Mouse (Mus musculus): ENCODE measurements around the gene Ldlrap1. TPM values are rescaled to one million over a fixed set of nuclear protein-coding genes. Genes with fewer than 3 reads are reported as not detected.

Ldlrap1 gene
- polyA plus RNA-seq, 1 experiment from 2014 or later: 2.7 TPM

DNA sequence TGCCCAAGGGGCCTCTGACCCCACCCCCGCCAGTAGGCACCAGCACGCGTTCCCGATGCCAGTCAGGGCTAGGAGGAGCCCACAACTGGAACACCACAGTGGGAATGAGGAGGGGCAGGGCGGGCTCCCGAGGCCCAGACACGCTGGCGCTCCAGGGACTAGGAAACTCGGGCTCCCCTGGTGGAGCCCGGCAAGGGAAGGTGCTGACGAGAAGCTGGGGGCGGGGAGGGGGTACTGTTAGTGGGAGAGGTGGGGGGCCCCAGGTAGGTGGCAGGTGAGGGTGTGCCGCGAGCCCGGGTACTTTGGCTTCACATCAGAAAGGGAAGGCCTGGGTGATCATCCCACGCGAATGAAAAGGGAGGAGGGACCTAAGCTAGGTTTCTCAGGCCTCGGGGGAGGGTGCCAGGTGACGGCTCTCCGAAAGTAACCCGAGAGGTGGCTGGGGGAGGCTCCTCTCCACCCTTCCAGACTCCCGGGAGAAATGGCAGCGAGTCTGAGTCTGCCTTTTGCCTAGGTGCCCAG is 859 bp downstream of the Ldlrap1 start:
- no peak for ATAC-seq (ENCODE audit: low FRiP score)

DNA sequence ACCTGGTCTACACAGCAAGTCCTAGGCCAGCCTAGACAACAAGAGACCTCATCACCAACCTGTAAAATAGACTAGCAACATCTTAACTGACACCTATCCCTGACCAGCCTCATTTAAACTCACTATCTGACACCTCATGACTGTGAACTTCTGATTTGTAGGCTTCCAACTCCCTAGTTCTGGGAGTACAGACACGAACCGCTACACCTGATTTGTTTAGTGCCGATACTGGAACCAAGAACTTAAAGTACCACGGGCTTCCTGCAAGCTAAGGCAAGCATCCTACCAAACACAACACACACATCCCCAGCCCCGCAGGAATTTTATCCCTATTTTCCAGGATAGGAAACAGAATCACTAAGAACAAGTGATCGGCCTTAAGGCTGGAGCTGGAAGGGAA is 1.5 kb downstream of the Ldlrap1 start:
- Histone ChIP-seq H3K36me3 (replicated peaks; ENCODE audit: control insufficient read depth, insufficient read depth) (no peaks in the 10 kb centered on the region), H3K27me3 (ENCODE audit: control insufficient read depth, insufficient read depth, low read length) (peaks cover 49% of the 10 kb centered on the region), H3K4me1 (replicated peaks; ENCODE audit: control insufficient read depth, insufficient read depth, low read length) (peaks cover 9% of the 10 kb centered on the region), H3K4me2 (replicated peaks) (no peak overlapping the region), H3K4me3 (replicated peaks; ENCODE audit: low read length) (no peak overlapping the region), H3K27ac (no peak overlapping the region), H3K9ac (no peak overlapping the region), H3K9me3 (ENCODE audit: control insufficient read depth, low read length) (no peaks in the 10 kb centered on the region)
- no peak for ATAC-seq (ENCODE audit: low FRiP score)
- no peak for DNase-seq (ENCODE audit: low spot score)
- WGBS: 77% methylated on average over 6 of the region's 6 CpGs

More for the DNA sequence above, 859 bp downstream of the Ldlrap1 start:
- 3% methylated on average over 23 of the region's 23 CpGs for WGBS
- H3K4me3 ChIP-seq (replicated peaks; ENCODE audit: low read length): peak overlapping the region; percentile 47
- H3K9me3 ChIP-seq (ENCODE audit: control insufficient read depth, low read length): no peaks in the 10 kb centered on the region
- H3K27ac ChIP-seq: no peak overlapping the region
- H3K4me2 ChIP-seq (replicated peaks): peak overlapping the region; percentile 84
- H3K9ac ChIP-seq: peak overlapping the region; percentile 55
- peaks cover 49% of the 10 kb centered on the region for H3K27me3 ChIP-seq (ENCODE audit: control insufficient read depth, insufficient read depth, low read length)
- no peaks in the 10 kb centered on the region for H3K36me3 ChIP-seq (replicated peaks; ENCODE audit: control insufficient read depth, insufficient read depth)
- H3K4me1 ChIP-seq (replicated peaks; ENCODE audit: control insufficient read depth, insufficient read depth, low read length): peaks cover 9% of the 10 kb centered on the region
- DNase-seq (ENCODE audit: low spot score): no peak

DNA sequence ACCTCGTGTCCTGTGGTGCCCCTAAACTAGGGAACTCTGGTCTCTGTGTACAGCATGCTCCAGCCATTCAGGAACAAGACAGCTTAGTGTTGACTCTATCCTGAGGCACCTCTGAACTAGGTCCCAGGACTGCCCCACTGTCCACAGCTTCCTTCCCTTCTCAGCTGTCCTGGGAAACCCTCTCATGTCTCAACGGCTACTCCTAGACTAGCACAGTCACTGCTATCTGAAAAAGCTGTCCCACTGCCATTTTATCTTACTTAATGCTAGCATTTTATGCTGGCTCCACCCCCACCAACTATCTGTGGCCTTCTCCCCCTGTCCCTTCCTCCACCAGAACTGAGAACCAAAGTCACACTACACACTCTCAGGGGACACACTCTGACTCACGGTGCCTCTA is 3.5 kb downstream of the Ldlrap1 start:
- no peak for ATAC-seq (ENCODE audit: low FRiP score)
- H3K9ac ChIP-seq: no peak overlapping the region

DNA sequence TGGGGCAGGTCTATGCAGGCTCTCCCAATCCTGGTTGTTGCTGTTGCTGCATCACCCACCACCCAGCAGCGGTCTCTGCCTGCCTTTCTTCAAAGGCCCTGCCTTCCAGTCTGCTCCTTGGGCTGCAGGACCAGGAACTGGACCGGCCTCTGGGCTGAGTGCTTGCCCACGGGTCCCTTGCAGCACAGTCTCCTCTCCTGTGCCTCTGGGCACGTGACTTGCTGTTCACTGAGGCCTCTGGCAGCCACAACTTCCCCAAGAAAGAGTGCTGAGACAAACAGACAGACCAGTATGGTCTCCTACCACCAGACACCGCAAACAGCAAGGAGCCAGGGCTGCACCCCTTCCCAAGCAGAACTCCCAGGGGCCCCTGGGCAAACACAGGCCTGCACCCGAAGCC is 5.5 kb downstream of the Ldlrap1 start:
- peaks cover 22% of the 10 kb centered on the region for H3K27me3 ChIP-seq (ENCODE audit: control insufficient read depth, insufficient read depth, low read length)
- DNase-seq (ENCODE audit: low spot score) (no peak), ATAC-seq (ENCODE audit: low FRiP score) (no peak)
- 82% methylated on average over 6 of the region's 6 CpGs for WGBS
- no peaks in the 10 kb centered on the region for H3K36me3 ChIP-seq (replicated peaks; ENCODE audit: control insufficient read depth, insufficient read depth)
- H3K9me3 ChIP-seq (ENCODE audit: control insufficient read depth, low read length): no peaks in the 10 kb centered on the region
- H3K4me3 ChIP-seq (replicated peaks; ENCODE audit: low read length): no peak overlapping the region
- no peak overlapping the region for H3K4me2 ChIP-seq (replicated peaks)
- no peak overlapping the region; the same call in 1 of the 2 replicates for H3K9ac ChIP-seq
- peaks cover 7% of the 10 kb centered on the region for H3K4me1 ChIP-seq (replicated peaks; ENCODE audit: control insufficient read depth, insufficient read depth, low read length)
- no peak overlapping the region for H3K27ac ChIP-seq

More for the DNA sequence above, 3.5 kb downstream of the Ldlrap1 start:
- peaks cover 9% of the 10 kb centered on the region for H3K4me1 ChIP-seq (replicated peaks; ENCODE audit: control insufficient read depth, insufficient read depth, low read length)
- peaks cover 41% of the 10 kb centered on the region for H3K27me3 ChIP-seq (ENCODE audit: control insufficient read depth, insufficient read depth, low read length)
- no peak overlapping the region for H3K4me3 ChIP-seq (replicated peaks; ENCODE audit: low read length)
- DNase-seq (ENCODE audit: low spot score): no peak
- H3K36me3 ChIP-seq (replicated peaks; ENCODE audit: control insufficient read depth, insufficient read depth): no peaks in the 10 kb centered on the region
- H3K4me2 ChIP-seq (replicated peaks): no peak overlapping the region
- WGBS: 82% methylated on average over 3 of the region's 3 CpGs
- H3K27ac ChIP-seq: no peak overlapping the region
- H3K9me3 ChIP-seq (ENCODE audit: control insufficient read depth, low read length): no peaks in the 10 kb centered on the region

DNA sequence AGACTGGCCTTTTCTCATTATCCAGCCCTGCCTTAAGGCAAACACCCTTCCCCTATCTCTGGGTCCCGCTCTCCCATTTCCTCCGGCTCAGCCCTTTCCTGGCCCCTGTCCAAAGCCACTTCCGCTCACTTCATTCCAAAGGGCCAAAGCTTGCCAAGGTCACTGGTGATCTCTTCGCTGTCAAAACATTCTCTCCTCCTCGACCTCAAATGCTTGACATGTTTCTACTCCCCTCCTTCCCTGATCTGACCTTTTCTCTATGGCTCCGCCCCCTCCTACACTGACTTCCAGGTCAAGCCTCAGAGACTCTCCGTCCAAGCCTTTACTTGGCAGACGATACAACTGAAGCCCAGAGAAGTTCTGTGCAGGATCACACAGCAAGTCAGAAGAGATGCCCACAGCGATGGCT is 7.0 kb downstream of the Ldlrap1 start:
- no peak for DNase-seq (ENCODE audit: low spot score)
- H3K9me3 ChIP-seq (ENCODE audit: control insufficient read depth, low read length): no peaks in the 10 kb centered on the region
- H3K36me3 ChIP-seq (replicated peaks; ENCODE audit: control insufficient read depth, insufficient read depth): no peaks in the 10 kb centered on the region
- no peak overlapping the region for H3K4me2 ChIP-seq (replicated peaks)
- 63% methylated on average over 9 of the region's 9 CpGs for whole genome bisulfite sequencing
- no peaks in the 10 kb centered on the region for H3K4me1 ChIP-seq (replicated peaks; ENCODE audit: control insufficient read depth, insufficient read depth, low read length)
- ATAC-seq (ENCODE audit: low FRiP score): no peak
- H3K9ac ChIP-seq: no peak overlapping the region
- no peak overlapping the region for H3K27ac ChIP-seq
- H3K27me3 ChIP-seq (ENCODE audit: control insufficient read depth, insufficient read depth, low read length): peaks cover 6% of the 10 kb centered on the region; the same call in 1 of the 2 replicates
- no peak overlapping the region for H3K4me3 ChIP-seq (replicated peaks; ENCODE audit: low read length)

DNA sequence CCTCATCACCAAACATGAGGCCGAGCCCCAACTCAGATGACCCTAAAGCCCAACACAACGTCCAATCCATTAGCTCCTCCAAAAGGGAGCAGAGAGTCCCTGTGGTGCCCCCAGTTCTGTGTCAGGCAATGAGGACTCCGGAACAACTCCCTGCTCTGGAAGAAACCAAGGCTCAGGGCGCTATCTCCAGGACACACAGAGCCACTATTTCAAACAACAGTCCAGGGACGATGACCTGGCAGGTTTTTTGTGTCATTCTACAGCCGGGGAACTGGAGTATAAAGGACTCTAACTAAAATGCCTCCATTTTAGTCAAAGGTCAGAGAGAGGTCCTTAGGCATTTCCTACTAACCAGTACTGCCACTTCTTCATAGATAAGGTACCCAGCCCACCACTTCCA is 7.5 kb downstream of the Ldlrap1 start:
- no peak overlapping the region for H3K27ac ChIP-seq
- no peaks in the 10 kb centered on the region for H3K9me3 ChIP-seq (ENCODE audit: control insufficient read depth, low read length)
- H3K9ac ChIP-seq: no peak overlapping the region
- H3K4me3 ChIP-seq (replicated peaks; ENCODE audit: low read length): no peak overlapping the region
- ATAC-seq (ENCODE audit: low FRiP score) (no peak), DNase-seq (ENCODE audit: low spot score) (no peak)
- H3K4me1 ChIP-seq (replicated peaks; ENCODE audit: control insufficient read depth, insufficient read depth, low read length): no peaks in the 10 kb centered on the region
- 75% methylated on average over 6 of the region's 6 CpGs for WGBS
- 0 out of 2 replicates have a peak, but pooled peaks cover under 1% of the 10 kb centered on the region for H3K27me3 ChIP-seq (ENCODE audit: control insufficient read depth, insufficient read depth, low read length)
- no peak overlapping the region for H3K4me2 ChIP-seq (replicated peaks)
- no peaks in the 10 kb centered on the region for H3K36me3 ChIP-seq (replicated peaks; ENCODE audit: control insufficient read depth, insufficient read depth)

DNA sequence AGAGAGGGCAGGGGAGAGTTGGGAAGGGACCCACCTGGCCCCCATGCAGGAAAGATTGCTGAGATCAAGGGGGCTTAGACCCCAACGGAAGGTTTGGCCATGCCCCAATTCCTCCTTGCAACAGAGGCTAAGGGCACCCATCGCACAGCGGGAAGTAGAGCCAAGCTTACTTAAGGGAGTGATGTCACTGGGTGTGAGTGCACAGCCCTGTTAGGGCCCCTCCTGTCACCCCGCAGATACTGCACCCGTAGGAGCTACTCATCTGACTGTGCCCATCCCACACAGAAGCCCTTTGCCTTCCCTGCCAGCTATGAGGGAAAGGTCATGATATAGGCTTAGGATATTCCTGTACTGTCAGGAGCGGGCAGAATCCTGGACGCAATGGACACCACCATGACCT is 8.3 kb downstream of the Ldlrap1 start:
- 91% methylated on average over 7 of the region's 7 CpGs for WGBS
- H3K4me3 ChIP-seq (replicated peaks; ENCODE audit: low read length): no peak overlapping the region
- DNase-seq (ENCODE audit: low spot score): no peak
- no peaks in the 10 kb centered on the region for H3K27me3 ChIP-seq (ENCODE audit: control insufficient read depth, insufficient read depth, low read length)
- H3K9ac ChIP-seq: no peak overlapping the region
- H3K4me1 ChIP-seq (replicated peaks; ENCODE audit: control insufficient read depth, insufficient read depth, low read length): peaks cover 2% of the 10 kb centered on the region; the same call in 1 of the 2 replicates
- no peak for ATAC-seq (ENCODE audit: low FRiP score)
- no peaks in the 10 kb centered on the region for H3K36me3 ChIP-seq (replicated peaks; ENCODE audit: control insufficient read depth, insufficient read depth)
- no peak overlapping the region for H3K4me2 ChIP-seq (replicated peaks)
- no peaks in the 10 kb centered on the region for H3K9me3 ChIP-seq (ENCODE audit: control insufficient read depth, low read length)
- H3K27ac ChIP-seq: no peak overlapping the region

DNA sequence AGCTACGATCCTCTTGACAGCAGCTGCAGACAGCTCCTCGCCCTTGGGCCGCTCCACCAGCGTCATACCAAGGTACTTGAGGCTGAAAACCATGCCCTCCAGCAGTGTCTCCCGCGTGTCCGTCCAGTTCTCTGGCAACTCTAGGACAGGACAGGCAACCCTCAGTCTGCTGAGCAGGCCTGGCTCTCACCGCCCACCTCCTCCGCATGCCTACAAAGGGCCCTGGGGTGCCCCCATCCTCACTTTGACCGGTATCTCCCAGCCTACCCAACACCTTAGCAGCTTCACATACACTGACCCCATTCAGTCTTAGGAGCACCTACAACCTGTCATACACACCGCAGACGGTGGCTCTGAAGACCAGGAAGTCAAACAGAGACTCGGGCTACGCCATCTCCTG is 8.9 kb downstream of the Ldlrap1 start:
- no peak for ATAC-seq (ENCODE audit: low FRiP score)
- Histone ChIP-seq H3K9me3 (ENCODE audit: control insufficient read depth, low read length) (no peaks in the 10 kb centered on the region), H3K27ac (no peak overlapping the region), H3K4me1 (replicated peaks; ENCODE audit: control insufficient read depth, insufficient read depth, low read length) (peaks cover 9% of the 10 kb centered on the region), H3K4me3 (replicated peaks; ENCODE audit: low read length) (no peak overlapping the region), H3K4me2 (replicated peaks) (no peak overlapping the region), H3K9ac (no peak overlapping the region), H3K27me3 (ENCODE audit: control insufficient read depth, insufficient read depth, low read length) (no peaks in the 10 kb centered on the region), H3K36me3 (replicated peaks; ENCODE audit: control insufficient read depth, insufficient read depth) (no peaks in the 10 kb centered on the region)
- WGBS: 92% methylated on average over 14 of the region's 14 CpGs
- DNase-seq (ENCODE audit: low spot score): no peak

DNA sequence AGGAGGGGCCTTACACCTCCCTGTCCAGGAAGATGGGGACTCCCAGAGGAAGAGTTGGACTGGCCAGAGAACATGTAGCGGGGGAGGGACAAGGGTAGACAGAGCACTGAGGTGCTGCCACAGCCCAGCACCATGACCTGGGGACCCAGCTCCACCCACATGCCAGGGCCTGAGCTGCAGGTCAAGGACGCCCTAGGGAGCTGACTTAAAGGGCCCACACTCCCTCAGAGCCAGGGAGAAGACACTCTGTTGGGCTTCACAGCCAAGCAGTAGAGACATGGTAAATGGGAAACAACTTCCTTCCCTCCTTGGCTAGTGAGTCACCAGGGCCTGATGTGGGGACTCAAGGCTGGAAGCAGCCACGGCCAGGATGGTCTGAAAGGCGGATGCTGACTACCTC is 9.5 kb downstream of the Ldlrap1 start:
- H3K9ac ChIP-seq: no peak overlapping the region
- H3K9me3 ChIP-seq (ENCODE audit: control insufficient read depth, low read length): no peaks in the 10 kb centered on the region
- H3K4me3 ChIP-seq (replicated peaks; ENCODE audit: low read length): no peak overlapping the region
- no peaks in the 10 kb centered on the region for H3K27me3 ChIP-seq (ENCODE audit: control insufficient read depth, insufficient read depth, low read length)
- H3K27ac ChIP-seq: no peak overlapping the region
- ATAC-seq (ENCODE audit: low FRiP score): no peak
- H3K4me1 ChIP-seq (replicated peaks; ENCODE audit: control insufficient read depth, insufficient read depth, low read length): peaks cover 9% of the 10 kb centered on the region
- 87% methylated on average over 4 of the region's 4 CpGs for WGBS
- no peak for DNase-seq (ENCODE audit: low spot score)
- H3K36me3 ChIP-seq (replicated peaks; ENCODE audit: control insufficient read depth, insufficient read depth): no peaks in the 10 kb centered on the region
- H3K4me2 ChIP-seq (replicated peaks): no peak overlapping the region

DNA sequence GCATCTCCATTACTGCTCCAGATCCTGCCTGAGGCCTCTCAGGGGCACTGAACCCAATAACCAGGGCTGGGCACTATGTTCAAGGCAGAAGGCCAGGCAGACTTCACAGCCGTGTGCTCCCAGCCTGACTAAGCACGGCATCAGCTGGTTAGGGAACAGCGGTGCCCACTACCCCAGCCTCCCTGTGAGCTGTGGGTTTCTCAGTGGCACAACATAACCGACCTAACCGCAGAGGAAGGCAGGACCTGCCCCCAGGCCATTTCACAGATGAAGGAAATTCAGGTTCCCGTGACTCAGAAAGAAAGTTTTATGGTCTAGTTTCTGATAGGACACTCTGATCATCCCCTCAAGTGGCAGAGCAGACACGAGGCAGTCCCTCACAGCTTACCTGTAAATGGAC is 10.9 kb downstream of the Ldlrap1 start:
- no peaks in the 10 kb centered on the region for H3K9me3 ChIP-seq (ENCODE audit: control insufficient read depth, low read length)
- H3K27ac ChIP-seq: no peak overlapping the region
- 76% methylated on average over 7 of the region's 7 CpGs for WGBS

More for the DNA sequence above, 10.9 kb downstream of the Ldlrap1 start:
- ATAC-seq (ENCODE audit: low FRiP score): no peak
- Histone ChIP-seq H3K36me3 (replicated peaks; ENCODE audit: control insufficient read depth, insufficient read depth) (no peaks in the 10 kb centered on the region), H3K4me2 (replicated peaks) (no peak overlapping the region), H3K27me3 (ENCODE audit: control insufficient read depth, insufficient read depth, low read length) (no peaks in the 10 kb centered on the region), H3K4me1 (replicated peaks; ENCODE audit: control insufficient read depth, insufficient read depth, low read length) (peaks cover 9% of the 10 kb centered on the region), H3K9ac (no peak overlapping the region), H3K4me3 (replicated peaks; ENCODE audit: low read length) (no peak overlapping the region)
- no peak for DNase-seq (ENCODE audit: low spot score)

All from hindbrain, embryonic 14.5 days (tissue).